Mouse (Mus musculus) heart, embryonic 13.5 days (tissue): ENCODE results near the gene Usp40. TPM values are rescaled to one million over a fixed set of nuclear protein-coding genes. Genes with fewer than 3 reads are reported as not detected.

Experiments
- ATAC-seq: fragments of 200-750 bp; cut with Nextera tagmentation; 2 replicates; pipeline ENCODE4 v1.8.0; 2017; ENCODE audit warnings: moderate TSS enrichment; ENCODE audit not compliant: insufficient number of reproducible peaks, low FRiP score, low TSS enrichment; ENCODE audit errors: extremely low read depth
- H3K27ac ChIP-seq: fragments of 300-500 bp; sonication (generic); replicated peaks from 2 replicates; pipeline ENCODE4 v1.5.1; 2015; ENCODE audit warnings: moderate library complexity, mild to moderate bottlenecking, inconsistent platforms
- H3K27me3 ChIP-seq: fragments of 300-500 bp; sonication (generic); replicated peaks from 2 replicates; pipeline ENCODE4 v1.6.1; 2015; ENCODE audit warnings: mild to moderate bottlenecking, inconsistent platforms
- H3K36me3 ChIP-seq: fragments of 300-500 bp; sonication (generic); 2 replicates; pipeline ENCODE4 v1.6.1; 2015; ENCODE audit warnings: mild to moderate bottlenecking, inconsistent platforms
- H3K4me1 ChIP-seq: fragments of 300-500 bp; sonication (generic); 2 replicates; pipeline ENCODE4 v1.6.1; 2015; ENCODE audit warnings: inconsistent platforms
- H3K4me2 ChIP-seq: fragments of 300-500 bp; sonication (generic); 2 replicates; pipeline ENCODE4 v1.6.1; 2015; ENCODE audit warnings: inconsistent platforms, mild to moderate bottlenecking, moderate library complexity
- H3K4me3 ChIP-seq: fragments of 300-500 bp; sonication (generic); 2 replicates; pipeline ENCODE4 v1.5.1; 2015; ENCODE audit warnings: moderate library complexity, mild to moderate bottlenecking, inconsistent platforms
- H3K9ac ChIP-seq: fragments of 300-500 bp; sonication (generic); 2 replicates; pipeline ENCODE4 v1.6.1; 2015; ENCODE audit warnings: inconsistent platforms, mild to moderate bottlenecking, moderate library complexity
- H3K9me3 ChIP-seq: fragments of 300-500 bp; sonication (generic); 2 replicates; pipeline ENCODE4 v1.6.1; 2016; ENCODE audit warnings: inconsistent platforms
- WGBS: fragments of 180-500 bp; shearing (Covaris S2); methylation state at CpG from one replicate; pipeline ENCODE4 v1.1.7; 2015; ENCODE audit warnings: mixed read lengths; 5-methylcytosine and 5-hydroxymethylcytosine counted together
- polyA plus RNA-seq: library from polyadenylated mRNA; unstranded; fragments of >200 nt; fragmentation: Nextera tagmentation; extraction: Ambion mirVana; gene quantifications from 2 replicates; pipeline ENCODE4 v1.2.1, GENCODE M21; 2015

Usp40 gene
- polyA plus RNA-seq, 1 experiment from 2014 or later = 28.9 TPM

GRCm38 (mm10) chr1:87917361-87917760 lies 91.0 kb downstream of the Usp40 start:
- Histone ChIP-seq H3K27me3 (no peaks in the 10 kb centered on the region), H3K4me1 (peaks cover 12% of the 10 kb centered on the region), H3K36me3 (peaks cover 70% of the 10 kb centered on the region), H3K9ac (no peak overlapping the region), H3K4me2 (no peak overlapping the region), H3K27ac (no peak overlapping the region), H3K4me3 (no peak overlapping the region), H3K9me3 (no peaks in the 10 kb centered on the region)
- ATAC-seq = no peak
- 87% methylated on average over 3 of the region's 3 CpGs for WGBS

- no peak for ATAC-seq
These were observed 95.0 kb downstream of the Usp40 start for GRCm38 (mm10) chr1:87913356-87913755.

GRCm38 (mm10) chr1:87910428-87910827 lies 97.9 kb downstream of the Usp40 start:
- 88% methylated on average over 1 of the region's 1 CpGs for WGBS
- H3K9ac ChIP-seq = no peak overlapping the region
- H3K27ac ChIP-seq = no peak overlapping the region
- no peaks in the 10 kb centered on the region for H3K9me3 ChIP-seq
- no peak for ATAC-seq
- H3K4me2 ChIP-seq = no peak overlapping the region
- H3K27me3 ChIP-seq = no peaks in the 10 kb centered on the region
- H3K4me1 ChIP-seq = peaks cover 31% of the 10 kb centered on the region
- H3K36me3 ChIP-seq = peaks cover 9% of the 10 kb centered on the region
- H3K4me3 ChIP-seq = no peak overlapping the region

More at GRCm38 (mm10) chr1:87913356-87913755, 95.0 kb downstream of the Usp40 start:
- no peak overlapping the region for H3K9ac ChIP-seq
- H3K27me3 ChIP-seq = no peaks in the 10 kb centered on the region
- peaks cover 31% of the 10 kb centered on the region for H3K4me1 ChIP-seq
- H3K4me3 ChIP-seq = no peak overlapping the region
- H3K27ac ChIP-seq = 0 out of 2 replicates have a peak overlapping the region, but pooled peaks have one; percentile 26
- H3K9me3 ChIP-seq = no peaks in the 10 kb centered on the region
- H3K4me2 ChIP-seq = no peak overlapping the region
- H3K36me3 ChIP-seq = peaks cover 31% of the 10 kb centered on the region

GRCm38 (mm10) chr1:87909565-87909964 lies 98.8 kb downstream of the Usp40 start:
- no peak overlapping the region for H3K4me2 ChIP-seq
- H3K4me3 ChIP-seq = no peak overlapping the region
- H3K27ac ChIP-seq = no peak overlapping the region
- peaks cover 31% of the 10 kb centered on the region for H3K4me1 ChIP-seq
- peaks cover 3% of the 10 kb centered on the region for H3K36me3 ChIP-seq
- ATAC-seq = no peak
- no peaks in the 10 kb centered on the region for H3K27me3 ChIP-seq
- H3K9ac ChIP-seq = no peak overlapping the region
- H3K9me3 ChIP-seq = no peaks in the 10 kb centered on the region

- H3K9ac ChIP-seq = no peak overlapping the region
- peaks cover 31% of the 10 kb centered on the region for H3K4me1 ChIP-seq
- peaks cover 3% of the 10 kb centered on the region for H3K36me3 ChIP-seq
- no peak overlapping the region for H3K4me2 ChIP-seq
- WGBS = 81% methylated on average over 3 of the region's 3 CpGs
- H3K9me3 ChIP-seq = no peaks in the 10 kb centered on the region
- no peak overlapping the region for H3K4me3 ChIP-seq
- H3K27ac ChIP-seq = no peak overlapping the region
- ATAC-seq = no peak
- no peaks in the 10 kb centered on the region for H3K27me3 ChIP-seq
These were observed 99.6 kb downstream of the Usp40 start for GRCm38 (mm10) chr1:87908736-87909135.

GRCm38 (mm10) chr1:87908006-87908405 lies 100.3 kb downstream of the Usp40 start:
- Histone ChIP-seq H3K9me3 (no peaks in the 10 kb centered on the region), H3K27ac (no peak overlapping the region), H3K4me3 (no peak overlapping the region), H3K4me1 (peaks cover 25% of the 10 kb centered on the region), H3K27me3 (no peaks in the 10 kb centered on the region), H3K4me2 (no peak overlapping the region), H3K36me3 (peaks cover 3% of the 10 kb centered on the region), H3K9ac (no peak overlapping the region)
- 90% methylated on average over 2 of the region's 2 CpGs for WGBS
- no peak for ATAC-seq

- H3K9me3 ChIP-seq = no peaks in the 10 kb centered on the region
- 76% methylated on average over 5 of the region's 5 CpGs for WGBS
- peaks cover 3% of the 10 kb centered on the region for H3K36me3 ChIP-seq
- no peak overlapping the region for H3K4me2 ChIP-seq
- ATAC-seq = no peak
- H3K4me3 ChIP-seq = no peak overlapping the region
- no peak overlapping the region for H3K27ac ChIP-seq
- peaks cover 18% of the 10 kb centered on the region for H3K4me1 ChIP-seq
- H3K27me3 ChIP-seq = no peaks in the 10 kb centered on the region
- H3K9ac ChIP-seq = no peak overlapping the region
These were observed 101.9 kb downstream of the Usp40 start for GRCm38 (mm10) chr1:87906361-87906956.

- Histone ChIP-seq H3K4me3 (no peak overlapping the region), H3K36me3 (peaks cover 3% of the 10 kb centered on the region; the same call in 1 of the 2 replicates), H3K9me3 (no peaks in the 10 kb centered on the region), H3K27me3 (no peaks in the 10 kb centered on the region), H3K4me2 (no peak overlapping the region), H3K9ac (no peak overlapping the region), H3K4me1 (peaks cover 25% of the 10 kb centered on the region), H3K27ac (no peak overlapping the region)
- no peak for ATAC-seq
These were observed 106.2 kb downstream of the Usp40 start for GRCm38 (mm10) chr1:87902186-87902585.

GRCm38 (mm10) chr1:87900979-87901378 lies 107.4 kb downstream of the Usp40 start:
- ATAC-seq = peak; percentile 70; the same call in 1 of the 2 replicates
- 41% methylated on average over 6 of the region's 6 CpGs for WGBS
- Histone ChIP-seq H3K4me2 (peak overlapping the region; percentile 28), H3K36me3 (no peaks in the 10 kb centered on the region), H3K9ac (no peak overlapping the region), H3K4me3 (no peak overlapping the region), H3K4me1 (peaks cover 25% of the 10 kb centered on the region), H3K27me3 (no peaks in the 10 kb centered on the region), H3K27ac (peak overlapping the region; percentile 71), H3K9me3 (no peaks in the 10 kb centered on the region)

GRCm38 (mm10) chr1:87899701-87900100 lies 108.7 kb downstream of the Usp40 start:
- H3K36me3 ChIP-seq = no peaks in the 10 kb centered on the region
- H3K4me3 ChIP-seq = no peak overlapping the region
- 52% methylated on average over 2 of the region's 2 CpGs for WGBS
- no peaks in the 10 kb centered on the region for H3K27me3 ChIP-seq
- no peak overlapping the region for H3K27ac ChIP-seq
- H3K9ac ChIP-seq = no peak overlapping the region
- no peak overlapping the region for H3K4me2 ChIP-seq
- no peaks in the 10 kb centered on the region for H3K9me3 ChIP-seq
- peaks cover 25% of the 10 kb centered on the region for H3K4me1 ChIP-seq
- no peak for ATAC-seq

- Histone ChIP-seq H3K4me1 (peaks cover 33% of the 10 kb centered on the region), H3K27ac (no peak overlapping the region), H3K9ac (no peak overlapping the region), H3K27me3 (no peaks in the 10 kb centered on the region), H3K4me2 (no peak overlapping the region), H3K36me3 (no peaks in the 10 kb centered on the region), H3K4me3 (no peak overlapping the region), H3K9me3 (no peaks in the 10 kb centered on the region)
- 90% methylated on average over 2 of the region's 2 CpGs for WGBS
- no peak for ATAC-seq
These were observed 111.4 kb downstream of the Usp40 start for GRCm38 (mm10) chr1:87896921-87897320.
